ENCODE assay signal across 8 mouse cellular contexts in the genomic region with DNA sequence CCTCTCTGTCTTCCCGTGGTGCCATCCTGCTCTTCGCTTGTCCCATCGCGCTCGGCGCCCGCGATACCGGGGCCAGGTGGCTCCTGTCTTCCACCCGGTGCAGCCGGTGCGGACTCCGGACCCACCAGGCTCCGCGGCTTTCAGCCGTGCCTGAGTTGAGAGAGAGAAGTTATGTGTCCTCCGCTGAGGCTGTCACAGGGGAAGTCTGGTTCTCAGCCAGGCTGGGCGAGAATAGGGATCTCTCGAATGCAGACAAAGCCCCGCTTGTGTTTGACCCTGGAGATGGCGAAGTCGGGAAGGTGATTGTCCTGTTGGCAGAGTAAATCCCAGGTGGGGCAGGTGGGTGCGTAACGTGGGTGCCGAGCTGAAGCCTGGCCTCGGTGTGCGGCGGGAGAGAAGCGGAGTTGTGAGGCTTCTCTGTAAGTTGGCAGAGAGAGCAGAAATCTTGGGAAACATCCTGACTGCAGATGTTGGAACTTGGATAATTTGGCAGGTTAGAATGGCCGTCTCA. TPM values are rescaled to one million over a fixed set of nuclear protein-coding genes. Genes with fewer than 3 reads are reported as not detected.
DNase-seq lines count a peak whose midpoint lies in the region; ATAC-seq and TF ChIP-seq lines count a peak whose summit lies in the region.

No protein-coding gene starts in this region.

- WGBS in forebrain, embryonic 12.5 days = 3% methylated on average over 30 of the region's 30 CpGs
- 2% methylated on average over 30 of the region's 30 CpGs for WGBS in limb, embryonic 10.5 days

- H3K79me3 ChIP-seq in C2C12 (ENCODE audit: low read depth) = no peaks in the 10 kb centered on the region

- ATAC-seq in forebrain, embryonic 12.5 days (ENCODE audit: low FRiP score) = no peak
- ATAC-seq in monocyte, adult 5-6 weeks (replicated peaks; ENCODE audit: insufficient number of reproducible peaks, low FRiP score, low TSS enrichment, poor library complexity, severe bottlenecking) = no peak

- H3K4me1 ChIP-seq in forebrain, embryonic 12.5 days = peaks cover 10% of the 10 kb centered on the region
- peaks cover 21% of the 10 kb centered on the region for H3K4me1 ChIP-seq in limb, embryonic 10.5 days

- no peaks in the 10 kb centered on the region for H3K9me3 ChIP-seq in forebrain, embryonic 12.5 days
- no peaks in the 10 kb centered on the region for H3K9me3 ChIP-seq in limb, embryonic 10.5 days (replicated peaks)

- intact Hi-C loops in heart, postnatal 14 days (cut with DNase I) = loop anchor here (2.0 kb wide), 1 partner anchor 64 kb away; no protein-coding TSS in a partner anchor

- H3K9ac ChIP-seq in forebrain, embryonic 12.5 days = peak overlapping the region; percentile 78

- no peaks in the 10 kb centered on the region for H3K36me3 ChIP-seq in C2C12 (ENCODE audit: control insufficient read depth, insufficient read depth)
- H3K36me3 ChIP-seq in forebrain, embryonic 12.5 days (replicated peaks) = no peaks in the 10 kb centered on the region
- H3K36me3 ChIP-seq in limb, embryonic 10.5 days = no peaks in the 10 kb centered on the region

- peak overlapping the region; percentile 92 for H3K4me2 ChIP-seq in forebrain, embryonic 12.5 days

- peak overlapping the region; percentile 65 for H3K4me3 ChIP-seq in C2C12 (ENCODE audit: insufficient read depth, poor library complexity, severe bottlenecking)
- peak overlapping the region; percentile 76 for H3K4me3 ChIP-seq in forebrain, embryonic 12.5 days (replicated peaks)
- peak overlapping the region; percentile 86 for H3K4me3 ChIP-seq in limb, embryonic 10.5 days

- H3K79me2 ChIP-seq in C2C12 (ENCODE audit: control insufficient read depth, insufficient read depth) = peaks cover 7% of the 10 kb centered on the region

- peak overlapping the region; percentile 72 for H3ac ChIP-seq in C2C12 (ENCODE audit: control insufficient read depth, insufficient read length, low read depth)

- no peaks in the 10 kb centered on the region for H3K27me3 ChIP-seq in C2C12 (ENCODE audit: control insufficient read depth, insufficient read depth, insufficient read length)
- peaks cover 8% of the 10 kb centered on the region for H3K27me3 ChIP-seq in forebrain, embryonic 12.5 days
- H3K27me3 ChIP-seq in limb, embryonic 10.5 days (ENCODE audit: low read depth, poor library complexity, severe bottlenecking) = no peaks in the 10 kb centered on the region

- DNase-seq in T-cell, adult 2 months (ENCODE audit: low spot score) = peak; percentile 1
- peak; percentile 57 to 68 for DNase-seq in heart, postnatal 14 days
- peak; percentile 71 for DNase-seq in limb, embryonic 10.5 days (ENCODE audit: low spot score)
- DNase-seq in mesoderm, embryonic 11.5 days (ENCODE audit: low read depth, low spot score) = peak; percentile 50
- peak; percentile 16 to 71 for DNase-seq in spleen, postnatal 4 days (ENCODE audit: low spot score in 2 of 2)

- no peak overlapping the region for H3K27ac ChIP-seq in forebrain, embryonic 12.5 days
- H3K27ac ChIP-seq in limb, embryonic 10.5 days = peak overlapping the region; percentile 89

- TF ChIP-seq CTCF in C2C12 (IDR thresholded peaks at IDR 0.05; ENCODE audit: control insufficient read depth, insufficient read depth, insufficient read length) = no peak

TF ChIP-seq in C2C12, 6 proteins besides CTCF, POLR2A, EP300 and RAD21:
- TF ChIP-seq USF1 (IDR thresholded peaks at IDR 0.05; ENCODE audit: low read depth) = no peak
- TF ChIP-seq MYOD1 (IDR thresholded peaks at IDR 0.05; ENCODE audit: control insufficient read depth, insufficient read length, low read depth) = no peak
- no peak for TF ChIP-seq MAX (IDR thresholded peaks at IDR 0.05)
- TF ChIP-seq FOSL1 (IDR thresholded peaks at IDR 0.05; ENCODE audit: insufficient read depth, low read length, poor library complexity, severe bottlenecking) = no peak
- no peak for TF ChIP-seq MYOG (IDR thresholded peaks at IDR 0.05; ENCODE audit: control insufficient read depth, extremely low read depth, insufficient read length)
- no peak for TF ChIP-seq CEBPB (IDR thresholded peaks at IDR 0.05; ENCODE audit: low read depth)
TF ChIP-seq in C2C12: peak in this region for 0.

RNA-seq across cellular contexts. Expression of a gene that starts 0.6 kb away (rescaled TPM):
- 10.6 TPM for polyA plus RNA-seq in C2C12 (2012; fragmentation: generic; extraction: Trizol)
- polyA plus RNA-seq in forebrain, embryonic 12.5 days (2016; fragmentation: Nextera tagmentation; extraction: Ambion mirVana) = 32.4 and 32.5 TPM in 2 replicates
- total RNA-seq in heart, postnatal 14 days (2021) = 10 to 100 TPM; 40.9 to 42.7 TPM
- polyA plus RNA-seq in limb, embryonic 10.5 days (2016; fragmentation: Nextera tagmentation; extraction: Ambion mirVana) = 23.3 and 27.9 TPM in 2 replicates
- total RNA-seq in monocyte, adult 5-6 weeks (2017) = 0.43 TPM in 1 of 3 replicates, not detected in the others

Comparison
In these comparisons a context has a peak if more than half of its experiments do, and no peak if none do; other contexts are left out.
1. DNase-seq: peak in every context shown above with its lines; median percentile 71 in limb, embryonic 10.5 days; 62 in heart, postnatal 14 days; 50 in mesoderm, embryonic 11.5 days; 44 in spleen, postnatal 4 days; 1 in T-cell, adult 2 months.